Mouse (Mus musculus): ENCODE results near the gene Mymx. TPM values are rescaled to one million over a fixed set of nuclear protein-coding genes. Genes with fewer than 3 reads are reported as not detected.
A peak's percentile ranks its signal among the peaks of the same experiment; 100 is the strongest.

Gene Mymx
- total RNA-seq, 1 experiment from 2014 or later: 0.44 TPM

DNA sequence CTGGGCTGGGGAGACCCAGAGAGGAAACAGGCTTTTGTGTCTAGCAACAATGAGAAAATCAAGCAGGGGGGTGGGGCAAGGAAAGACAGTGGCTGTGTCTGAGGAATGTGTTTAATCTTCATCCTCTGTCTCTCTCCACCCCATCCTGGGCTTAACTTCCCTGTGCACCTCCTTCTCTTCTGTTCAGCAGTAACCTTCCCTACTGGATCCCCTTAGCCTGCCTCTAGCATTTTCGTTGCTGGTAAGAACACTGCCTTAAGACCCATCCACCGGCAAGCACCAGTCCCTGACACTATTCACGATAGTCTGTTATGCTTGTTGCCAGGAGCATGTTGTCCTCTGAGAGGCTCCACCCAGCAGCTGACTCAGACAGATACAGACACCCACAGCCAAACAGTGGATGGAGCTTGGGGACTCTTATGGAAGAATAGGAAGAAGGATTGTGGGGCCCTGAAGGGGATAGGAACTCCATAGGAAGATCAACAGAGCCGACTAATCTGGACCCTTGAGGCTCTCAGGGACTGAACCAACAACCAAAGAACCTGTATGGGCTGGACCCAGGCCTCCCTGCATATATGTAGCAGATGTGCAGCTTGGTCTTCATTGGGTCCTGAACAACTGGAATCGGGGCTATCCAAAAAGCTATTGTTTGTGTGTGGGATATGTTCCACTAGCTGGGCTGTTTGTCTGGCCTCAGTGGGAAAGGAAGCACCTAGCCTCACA is 8.4 kb upstream of the Mymx start:
- no peak for DNase-seq

DNA sequence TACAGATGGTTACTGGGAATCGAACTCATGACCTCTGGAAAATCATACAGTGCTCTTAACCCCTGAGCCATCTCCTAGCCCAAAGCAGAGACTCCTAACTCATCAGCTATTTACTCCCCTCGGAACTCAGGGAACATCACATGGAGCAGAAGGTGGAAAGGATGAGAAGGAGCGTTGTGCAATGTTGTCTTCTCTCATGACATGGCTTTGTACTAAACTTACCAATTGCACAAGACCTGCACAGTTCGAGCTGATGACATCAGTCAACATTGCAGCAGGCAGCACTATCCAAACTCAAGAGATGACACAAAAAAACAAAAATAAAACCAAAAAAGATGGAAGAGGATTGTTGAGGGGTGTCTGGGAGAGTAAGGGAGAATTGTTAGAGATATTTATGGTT is 6.5 kb upstream of the Mymx start:
- DNase-seq: no peak

DNA sequence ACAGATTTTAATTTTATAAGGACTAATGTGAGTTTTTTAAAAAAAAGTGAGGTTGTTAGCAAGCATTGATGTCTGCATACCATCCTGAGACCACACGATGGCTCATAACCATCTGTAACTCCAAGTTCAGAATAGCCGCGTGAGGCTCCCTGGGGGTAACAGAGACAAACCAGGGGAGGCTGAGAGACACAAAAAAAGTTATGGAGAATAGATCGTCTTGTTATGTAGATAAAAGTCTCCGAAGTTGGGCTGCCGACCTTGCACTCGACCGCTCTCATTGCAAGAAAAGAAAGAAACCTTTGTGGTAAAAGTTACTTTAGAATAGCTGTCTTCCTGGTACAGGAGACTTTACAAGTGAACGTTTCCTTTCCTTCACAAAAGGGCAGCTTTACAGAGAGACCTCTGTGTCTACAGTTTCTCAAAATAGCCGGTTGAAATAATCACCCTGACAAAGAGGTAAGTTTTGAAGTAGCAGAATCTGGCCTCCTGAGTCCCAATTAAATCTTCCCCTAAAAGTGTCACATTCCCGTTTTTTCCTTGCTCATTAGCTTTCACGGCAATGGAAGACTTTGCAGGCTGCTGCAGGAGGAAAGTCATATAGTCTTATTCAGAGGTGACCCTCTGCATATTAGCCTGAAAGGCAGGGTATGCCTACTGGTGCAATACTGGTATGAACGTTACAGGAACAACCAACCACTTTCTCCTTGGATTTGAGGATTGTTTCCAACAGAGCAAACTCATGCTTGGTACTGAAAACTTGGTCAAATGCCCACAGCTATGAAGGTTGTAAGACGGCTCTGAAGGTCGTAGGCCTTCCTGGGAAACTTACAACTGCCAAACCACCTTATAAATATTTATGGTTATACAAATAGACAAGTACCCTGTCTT is 5.3 kb upstream of the Mymx start:
- no peak for DNase-seq

DNA sequence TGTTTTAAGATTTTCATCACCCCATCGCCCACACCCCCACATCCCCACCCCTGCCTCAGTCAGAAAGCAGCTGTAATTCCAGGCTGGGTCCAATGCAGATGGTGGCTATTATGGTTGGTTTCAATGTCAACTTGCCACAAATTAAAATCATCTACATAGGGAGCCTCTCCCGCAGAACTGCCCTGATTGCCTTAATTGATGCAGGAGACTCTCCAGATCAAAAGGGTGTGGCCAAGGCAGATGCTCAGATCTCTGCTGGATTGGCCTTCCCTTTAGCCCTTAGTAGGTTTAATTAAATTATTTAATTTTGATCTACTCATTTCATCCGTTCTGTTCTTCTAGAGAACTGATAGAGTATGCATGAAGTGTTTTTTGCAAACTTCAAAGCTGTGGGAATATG is 1.1 kb upstream of the Mymx start:
- no peak for DNase-seq

DNA sequence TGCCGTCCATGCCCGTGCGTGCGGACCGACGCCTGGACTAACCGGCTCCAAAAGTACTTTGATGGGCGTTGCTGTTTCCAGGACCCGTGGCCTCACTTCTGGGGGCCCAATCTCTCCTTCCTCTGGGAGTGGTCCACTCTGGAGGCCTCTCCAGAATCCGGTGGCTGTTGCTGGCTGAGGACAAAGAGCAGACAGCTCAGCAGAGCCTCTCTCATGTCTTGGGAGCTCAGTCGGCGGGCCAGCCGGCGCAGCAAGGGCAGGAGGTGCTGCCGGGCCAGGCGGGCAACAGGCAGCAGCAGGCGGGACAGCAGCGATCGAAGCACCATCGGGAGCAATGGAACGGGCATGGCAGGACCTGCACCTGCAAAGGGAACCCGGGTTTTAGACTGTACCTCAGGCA is 577 bp downstream of the Mymx start:
- no peak for DNase-seq

DNA sequence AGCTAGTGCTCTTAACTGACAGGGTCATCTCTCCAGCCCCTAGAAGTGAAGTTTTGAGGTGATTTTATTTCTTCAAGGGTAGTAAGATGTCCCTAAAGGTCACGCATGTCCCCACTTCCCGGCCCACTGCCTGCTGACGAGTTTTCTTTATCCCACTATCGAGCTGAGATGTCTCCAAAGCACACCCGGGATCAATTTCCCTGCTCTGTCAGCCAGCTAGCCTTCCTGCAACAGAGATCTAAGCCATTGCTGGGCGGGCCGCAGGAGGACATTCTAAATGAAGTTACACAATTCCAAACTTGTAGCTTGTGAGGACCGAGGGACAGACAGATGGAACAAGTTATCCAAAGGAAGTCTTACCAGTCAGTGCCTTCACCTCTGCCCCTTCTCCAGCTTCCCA is 1.6 kb downstream of the Mymx start:
- no peak for DNase-seq

DNA sequence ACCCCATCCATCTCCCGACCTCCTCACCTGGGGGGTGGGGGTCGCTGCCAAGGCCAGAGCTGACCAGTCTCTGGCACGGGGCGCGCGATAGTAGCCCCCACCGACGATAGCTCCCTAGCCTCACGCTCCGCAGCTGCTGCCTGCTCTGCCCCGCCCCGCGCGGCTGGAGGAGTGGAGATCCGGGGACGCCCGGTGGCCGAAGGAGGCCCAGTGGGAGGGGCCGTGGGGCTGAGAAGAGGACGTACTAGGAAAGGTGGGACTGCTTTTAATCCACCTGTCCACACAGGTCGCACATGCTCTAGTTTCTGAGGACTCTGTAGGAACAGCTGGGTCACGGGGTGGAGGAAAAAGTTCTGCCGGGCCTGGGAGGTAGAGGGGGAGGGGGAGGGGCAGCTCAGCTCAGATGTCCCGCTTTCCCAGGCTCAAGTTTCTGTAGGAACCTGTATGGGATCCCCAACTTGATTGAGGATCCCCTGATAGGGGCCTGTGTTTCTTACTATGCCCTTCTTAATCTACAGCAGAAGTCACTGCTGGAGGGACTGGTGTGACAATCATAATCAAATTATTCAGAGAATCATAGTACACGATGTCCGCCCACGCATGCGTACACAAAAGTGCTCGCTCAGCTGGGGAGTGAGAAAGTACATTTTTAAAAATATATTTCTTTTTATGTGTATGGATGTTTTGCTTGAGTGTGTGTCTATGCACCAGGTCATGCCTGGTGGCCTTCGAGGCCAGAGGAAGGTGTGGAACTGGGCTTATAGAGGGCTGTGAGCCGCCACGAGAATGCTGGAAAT is 2.3 kb downstream of the Mymx start, which contains the start of gene Slc29a1:
Gene Slc29a1 (minus strand): TSS at position 161 of the 797 bp plus-strand sequence.
- DNase-seq: peak; percentile 87

DNA sequence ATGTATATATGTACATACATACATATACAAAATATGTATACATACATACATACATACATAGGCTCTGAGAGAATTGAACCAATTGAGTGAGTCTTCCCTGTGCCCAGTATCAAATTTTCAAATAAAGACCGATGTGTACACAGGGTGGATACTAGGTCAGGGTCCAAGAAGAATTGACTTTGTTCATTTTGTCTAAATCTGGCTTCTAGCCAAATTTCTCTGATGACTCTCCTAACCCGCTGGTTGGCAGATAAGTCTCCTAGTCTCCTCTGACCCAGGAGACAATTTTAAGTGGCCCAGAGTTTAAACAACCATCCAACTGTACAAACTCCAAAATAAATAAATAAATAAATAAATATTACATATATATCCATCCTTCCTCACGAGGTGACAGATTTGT is 3.0 kb downstream of the Mymx start:
- no peak for DNase-seq

DNA sequence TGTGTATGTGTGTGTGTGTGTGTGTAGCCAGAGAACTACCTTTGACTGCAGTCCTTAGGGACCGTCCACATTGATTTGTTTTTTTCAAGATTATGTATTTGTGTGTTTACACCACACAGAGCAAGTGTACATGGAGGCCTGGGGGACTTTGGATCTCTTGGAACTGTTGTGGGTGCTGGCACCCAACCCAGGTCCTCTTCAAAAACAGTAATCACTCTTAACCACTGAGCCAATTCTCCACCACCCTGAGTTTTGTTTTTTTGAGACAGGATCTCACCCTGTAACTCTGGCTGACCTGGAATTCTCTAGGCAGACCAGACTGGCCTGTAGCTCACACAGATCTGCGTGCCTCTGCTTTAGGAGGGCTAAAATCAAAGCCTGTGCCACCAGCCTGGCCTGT is 3.5 kb downstream of the Mymx start:
- no peak for DNase-seq

DNA sequence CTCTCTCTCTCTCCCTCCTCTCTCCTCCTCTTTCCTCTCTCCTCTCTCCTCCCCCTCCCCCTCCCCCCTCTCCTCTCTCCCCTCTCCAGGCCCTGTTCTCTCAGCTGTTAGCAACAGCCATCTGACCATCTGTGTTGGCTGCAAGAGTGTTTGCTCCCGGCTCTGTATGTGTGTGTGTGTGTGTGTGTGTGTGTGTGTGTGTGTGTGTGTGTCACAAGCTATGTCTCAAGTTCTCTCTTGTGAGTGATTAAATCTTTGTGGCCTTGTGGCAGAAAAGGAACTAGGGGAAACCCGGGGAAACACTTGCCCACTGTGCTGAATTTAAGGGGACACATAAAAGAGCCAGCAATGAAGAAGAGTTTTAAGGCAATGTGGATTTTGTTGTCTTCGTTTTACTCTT is 4.1 kb downstream of the Mymx start:
- DNase-seq: peak; percentile 62

DNA sequence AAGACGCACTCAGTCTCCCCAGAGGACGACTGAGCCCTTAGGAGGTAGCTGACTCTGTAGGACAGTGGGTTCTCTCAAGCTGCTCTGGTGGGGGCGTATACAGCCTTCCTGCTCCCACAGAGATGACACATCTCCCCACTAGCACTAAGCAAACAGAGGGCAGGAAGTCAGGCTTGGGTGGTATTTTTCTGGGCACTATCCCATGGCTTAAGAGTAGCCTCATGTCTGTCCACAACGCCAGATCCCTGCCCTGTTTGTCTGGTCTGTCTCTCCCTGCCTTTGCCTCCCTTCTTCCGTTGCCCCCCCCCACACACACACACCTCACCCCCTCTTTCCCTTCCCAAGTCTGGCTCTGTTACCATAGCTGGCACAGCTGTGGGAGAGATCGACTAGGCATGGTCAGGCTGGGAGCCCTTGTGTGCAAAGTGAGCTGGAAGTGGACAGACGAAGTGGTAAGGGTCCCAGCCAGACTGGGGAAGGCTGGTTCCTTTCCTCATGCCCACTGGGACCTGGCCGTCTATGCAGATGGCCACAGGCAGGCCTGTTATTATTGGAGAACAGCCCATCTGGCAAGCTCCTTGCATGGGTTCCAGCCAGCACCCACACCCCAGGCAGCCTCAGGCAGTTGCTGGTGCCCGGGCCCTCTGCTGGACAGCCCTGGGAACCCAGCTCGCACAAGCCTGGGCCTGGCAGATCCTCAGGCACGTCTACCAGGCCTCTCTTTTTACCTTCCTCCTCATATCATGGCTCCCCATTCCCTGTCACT is 5.1 kb downstream of the Mymx start:
- peak; percentile 94 for DNase-seq

DNA sequence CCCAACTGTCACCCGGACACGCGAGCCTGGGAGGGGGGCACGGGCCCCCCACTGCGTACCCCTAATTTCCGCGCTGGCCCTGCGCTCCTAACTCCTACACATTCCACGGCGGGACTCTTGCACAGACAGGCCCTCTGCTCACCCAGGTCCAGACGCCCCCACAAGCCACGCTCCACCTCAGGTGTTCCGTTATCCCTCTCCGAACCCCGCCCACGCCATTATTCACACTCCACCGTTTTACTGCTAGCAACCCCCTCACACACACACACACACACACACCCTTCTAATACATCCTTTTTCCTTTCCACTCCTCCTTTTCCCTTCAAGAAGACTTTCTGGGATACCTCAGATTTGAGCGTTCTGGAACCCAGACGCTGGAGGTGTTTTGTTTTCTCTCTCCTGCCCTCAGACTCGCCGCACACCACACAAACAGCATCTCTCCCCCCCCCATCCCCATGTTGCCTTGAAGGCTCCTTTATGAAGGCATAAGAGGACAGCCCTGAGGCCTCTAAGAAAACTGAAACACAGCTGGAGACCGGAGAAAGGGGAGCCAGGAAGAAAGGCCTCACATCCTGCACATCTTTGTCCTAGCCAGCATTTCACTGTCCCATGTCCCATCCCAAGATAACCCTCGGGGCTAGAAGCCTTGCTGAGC is 6.0 kb downstream of the Mymx start:
- no peak for DNase-seq

DNA sequence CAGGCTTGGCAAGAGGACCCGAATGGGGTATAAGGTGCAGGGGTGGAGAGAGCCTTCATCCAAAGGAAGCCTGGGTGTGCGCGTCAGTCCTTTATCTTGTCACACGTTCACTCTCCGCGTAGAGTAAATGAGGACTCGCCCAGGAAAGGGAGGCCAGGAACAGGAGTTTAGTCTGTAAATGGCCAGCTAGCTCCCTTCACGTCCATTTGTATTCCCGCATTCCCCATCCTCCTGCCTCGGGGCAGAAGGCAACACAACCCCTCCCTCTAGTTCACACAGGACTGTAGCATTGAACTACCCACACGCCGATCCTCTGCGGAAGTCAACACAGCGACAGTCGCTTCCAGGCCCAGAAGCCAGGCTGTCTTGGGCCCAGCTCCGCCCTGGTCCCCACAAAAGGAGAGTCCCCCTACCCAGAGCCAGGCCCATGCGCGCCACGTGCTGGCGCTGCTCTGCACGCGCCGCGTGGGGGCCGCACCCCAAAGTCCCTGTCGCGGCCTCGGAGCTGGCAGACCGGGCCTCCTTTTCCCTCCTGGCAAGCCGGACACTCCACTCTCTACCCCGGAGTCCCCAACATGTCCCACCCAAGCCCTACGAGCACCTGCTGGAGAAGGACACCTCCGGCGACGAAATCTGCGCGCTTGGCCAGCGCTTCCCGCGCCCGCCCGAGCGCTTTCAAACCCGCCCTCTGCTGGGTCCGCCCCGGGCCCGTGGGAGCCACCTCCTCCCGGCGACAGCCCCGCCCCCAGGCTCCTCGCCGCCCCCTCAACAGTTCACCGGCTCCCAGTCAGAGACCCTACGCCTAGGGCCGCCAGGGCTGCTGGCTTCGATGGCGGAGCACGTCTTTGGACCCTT is 6.8 kb downstream of the Mymx start:
- DNase-seq: peak; percentile 91

DNA sequence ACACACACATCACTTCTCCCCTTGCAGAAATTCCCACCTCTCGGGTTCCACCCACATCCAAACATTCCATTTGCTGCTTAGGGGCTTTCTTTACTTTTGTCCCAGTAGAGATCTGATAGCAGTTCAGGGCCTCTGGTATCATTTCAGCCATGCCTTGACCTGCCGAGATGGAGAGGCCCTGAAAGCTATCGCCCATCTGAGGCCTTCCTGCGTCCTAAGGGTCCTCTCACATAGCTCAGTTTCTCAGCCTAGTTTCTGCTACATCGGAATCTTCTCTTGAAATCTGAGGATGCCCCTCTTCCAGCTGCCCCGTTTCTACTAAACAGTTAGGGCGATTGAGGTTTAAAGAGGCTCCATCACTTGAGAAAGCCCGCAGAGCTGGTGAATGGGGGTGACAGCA is 7.7 kb downstream of the Mymx start:
- DNase-seq: no peak

DNA sequence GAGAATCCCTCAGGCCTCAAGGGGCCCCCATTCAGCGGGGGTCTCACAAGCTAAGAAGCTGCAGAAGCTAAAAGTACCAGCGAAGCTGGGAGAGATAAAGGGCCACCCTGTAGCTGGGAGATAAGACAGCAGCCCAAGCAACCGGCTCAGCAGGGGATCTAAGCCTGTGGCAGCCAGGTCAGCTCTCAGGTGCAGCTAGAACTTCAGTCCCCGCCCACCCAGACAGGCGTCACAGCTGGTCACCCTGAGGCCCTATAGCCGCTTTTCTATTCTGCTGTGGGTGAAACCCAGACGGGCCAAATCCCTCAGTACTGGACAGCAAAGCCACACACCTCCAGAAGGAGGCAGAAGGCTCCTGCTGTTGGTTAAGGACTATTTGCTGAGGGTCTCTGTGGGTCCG is 8.4 kb downstream of the Mymx start:
- no peak for DNase-seq

DNA sequence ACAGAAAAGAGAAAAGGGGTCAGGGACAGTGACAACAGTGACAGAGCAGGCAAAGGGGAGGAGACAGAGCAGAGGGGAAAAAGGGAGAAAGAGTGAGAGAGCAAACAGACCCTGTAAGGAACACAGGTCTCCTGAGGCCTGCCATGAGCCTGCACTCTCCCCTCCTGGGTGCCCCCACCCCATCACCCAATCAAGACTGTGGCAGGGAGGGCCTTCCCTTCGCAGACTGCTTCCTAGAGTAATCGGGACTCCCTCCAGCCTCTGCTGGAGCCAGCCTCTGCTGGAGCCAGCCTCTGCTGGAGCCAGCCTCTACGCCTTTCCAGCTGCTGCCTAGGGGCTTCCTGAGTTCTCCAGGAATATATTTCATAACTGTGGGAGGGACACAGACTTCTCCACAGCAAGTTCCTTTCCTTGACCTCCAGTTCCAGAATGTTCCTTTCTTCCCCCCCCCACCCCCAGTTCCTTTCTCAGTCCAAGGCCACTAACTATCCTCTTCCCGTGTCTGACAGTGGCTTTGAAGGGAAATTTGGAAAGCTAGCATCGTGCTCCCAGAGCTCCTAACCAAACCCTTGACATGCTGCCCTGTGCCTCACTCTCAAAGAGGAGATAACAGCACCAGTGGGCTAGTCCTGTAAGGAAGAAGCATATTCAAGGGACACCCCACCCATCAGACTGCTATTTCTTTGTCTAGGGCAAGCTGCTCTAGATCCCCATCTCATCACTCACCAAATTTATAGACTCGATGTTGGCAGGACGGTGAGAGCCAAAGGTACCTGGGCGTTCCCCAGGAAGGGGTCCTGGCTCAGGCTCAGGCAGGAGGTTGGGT is 9.1 kb downstream of the Mymx start:
- peak; percentile 68 for DNase-seq

DNA sequence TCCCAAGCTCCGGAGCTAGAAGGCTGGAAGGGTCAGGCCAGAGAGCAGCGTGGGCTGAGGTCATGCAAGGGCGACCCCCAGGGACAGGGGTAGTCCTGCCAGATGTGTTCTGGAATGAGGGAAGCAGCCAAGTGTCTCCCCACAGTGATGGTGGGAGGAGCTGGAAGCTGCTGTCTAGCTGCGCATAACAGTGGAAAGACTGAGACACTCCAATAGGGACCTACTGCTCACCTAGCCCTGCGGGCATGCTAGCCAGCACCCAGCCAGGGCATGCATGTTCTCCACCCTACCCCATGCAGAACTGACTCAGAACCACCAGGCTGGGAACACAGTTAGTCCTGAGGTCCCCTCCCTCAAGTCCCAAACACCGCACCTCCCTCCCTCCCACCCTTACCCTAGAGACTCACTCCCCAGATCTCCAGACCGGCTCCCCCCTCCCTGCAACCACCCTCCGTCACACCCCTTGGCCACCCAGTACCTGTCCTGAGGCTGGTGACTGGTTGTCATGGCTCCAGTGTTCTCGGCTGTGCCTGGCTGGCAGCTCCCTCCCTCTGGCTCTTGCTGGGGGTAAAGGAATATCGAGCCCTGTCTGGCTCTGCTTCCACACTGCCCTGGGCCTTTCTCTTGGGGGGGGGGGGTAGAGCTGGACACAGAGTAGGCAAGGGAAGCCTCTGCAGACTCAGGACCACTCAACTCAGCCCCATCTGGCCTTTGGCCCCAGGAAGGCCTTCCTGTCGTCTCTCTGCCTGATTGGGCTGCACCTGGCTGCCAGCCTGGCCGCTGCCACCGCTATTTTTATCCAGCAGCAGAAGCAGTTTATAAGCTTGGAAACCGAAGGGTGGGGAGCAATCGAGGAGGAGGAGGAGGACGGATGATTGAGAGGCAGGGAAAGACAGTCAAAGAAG is 9.9 kb downstream of the Mymx start:
- peak; percentile 66 for DNase-seq

DNA sequence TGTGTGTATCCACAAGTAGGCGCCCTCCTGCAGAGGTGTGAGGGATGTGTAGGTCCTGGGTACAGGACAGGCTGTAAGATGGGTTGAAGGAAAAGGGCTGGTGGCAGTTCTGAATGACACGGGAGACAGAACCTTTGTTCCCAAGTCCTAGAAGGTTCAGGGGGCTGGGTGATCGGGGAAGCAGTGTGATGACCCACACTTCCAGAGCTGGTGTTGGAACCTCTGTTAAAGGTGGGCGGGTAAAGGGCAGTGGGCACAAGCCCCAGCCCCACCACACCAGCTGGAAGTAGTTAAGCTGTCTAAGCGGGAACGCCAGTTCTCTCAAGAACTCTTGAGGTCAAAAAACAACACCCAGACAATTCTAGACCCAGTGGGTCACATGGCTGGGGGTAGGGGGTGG is 11.5 kb downstream of the Mymx start:
- DNase-seq: no peak

Measured in adrenal gland, postnatal 14 days (tissue).